Mouse (Mus musculus) lung, postnatal 25 days (tissue): ENCODE measurements around the gene Apoe.

Experiments used
- DNase-seq: peaks from one replicate; pipeline ENCODE4 v3.0.0; 2022; ENCODE audit warnings: low spot score

Gene Apoe

GRCm38 (mm10) chr7:19664955-19665841, 33.8 kb downstream of the Apoe start, which contains the start of gene Clptm1:
Gene Clptm1, minus strand, starts transcription at chr7:19665033.
- peak; percentile 97 for DNase-seq

DNA sequence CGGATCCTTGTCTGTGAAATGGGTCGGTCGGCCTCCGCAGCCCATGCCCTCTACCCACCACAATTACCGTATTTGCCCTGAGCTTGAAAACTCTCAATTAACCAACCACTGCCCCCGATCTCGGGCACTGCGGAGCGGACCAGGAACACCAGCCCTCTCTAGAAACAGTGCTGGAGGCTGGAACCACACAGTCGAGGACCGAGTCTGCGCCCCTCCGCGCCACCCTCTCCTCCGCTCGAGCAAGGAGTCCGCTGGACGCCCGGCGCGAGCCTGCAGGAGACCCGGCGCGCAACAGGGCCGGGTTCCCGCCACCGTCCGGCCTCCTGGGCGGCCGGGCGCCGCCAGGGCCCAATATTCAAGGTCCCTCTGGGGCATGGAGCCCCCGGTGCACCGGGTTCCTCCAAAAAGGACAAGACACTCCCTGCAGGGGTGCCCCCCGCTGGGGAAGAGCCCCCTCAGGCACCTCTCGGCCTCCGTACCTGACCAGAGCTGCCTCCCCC, 34.5 kb downstream of the Apoe start:
- no peak for DNase-seq

DNA sequence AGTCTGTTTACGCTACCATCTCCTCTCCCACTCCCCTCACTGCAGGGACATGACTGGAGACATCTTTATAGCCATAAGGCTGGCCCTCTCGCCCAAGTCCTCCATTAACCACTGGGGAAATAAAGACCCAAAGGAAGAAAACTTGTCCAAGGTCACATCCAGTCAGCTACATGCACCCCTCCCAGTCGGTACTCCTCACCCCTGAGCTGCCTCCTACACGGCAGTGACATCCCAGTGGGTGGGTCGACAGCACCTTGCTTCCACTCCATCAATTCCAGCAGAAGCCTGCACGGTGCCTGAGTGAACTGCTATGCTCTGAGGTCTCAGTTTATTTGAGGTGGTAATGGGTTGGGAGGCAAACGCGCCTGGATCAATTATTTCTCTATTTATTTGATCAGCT, 35.0 kb downstream of the Apoe start:
- DNase-seq: no peak

GRCm38 (mm10) chr7:19652614-19653013, 46.4 kb downstream of the Apoe start:
- no peak for DNase-seq

DNA sequence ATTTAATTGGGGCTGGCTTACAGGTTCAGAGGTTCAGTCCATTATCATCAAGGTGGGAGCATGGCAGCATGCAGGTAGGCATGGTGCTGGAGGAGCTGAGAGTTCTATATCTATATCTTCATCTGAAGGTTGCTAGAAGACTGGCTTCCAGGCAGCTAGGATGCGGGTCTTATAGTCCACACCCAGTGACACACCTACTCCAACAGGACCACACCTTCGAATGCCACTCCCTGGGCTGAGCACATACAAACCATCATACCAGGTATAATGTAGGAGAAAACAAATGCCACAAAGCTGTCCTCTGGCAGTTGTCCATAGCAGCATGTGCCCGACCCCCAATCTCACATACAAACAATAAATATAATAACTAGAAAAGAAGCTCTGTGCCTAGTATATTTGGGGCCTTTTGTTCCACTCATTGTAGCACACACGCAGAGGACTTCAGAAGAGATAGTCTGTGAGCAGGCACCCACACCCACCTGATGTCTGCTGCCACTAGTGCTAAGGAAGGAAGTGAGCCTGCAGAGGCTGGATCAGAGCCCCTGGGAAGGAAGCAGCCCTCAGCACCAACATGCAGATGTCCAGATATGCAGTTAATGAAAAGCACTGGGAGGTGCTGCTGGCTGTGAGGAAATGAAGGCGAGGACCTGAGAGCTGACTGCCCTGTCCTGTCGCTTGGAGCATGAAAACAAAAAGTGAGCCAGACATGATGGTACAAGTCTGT, 47.8 kb downstream of the Apoe start:
- no peak for DNase-seq
